Mouse (Mus musculus) hindbrain, embryonic 11.5 days (tissue): ENCODE results near the gene Dnajb6. TPM values are rescaled to one million over a fixed set of nuclear protein-coding genes. Genes with fewer than 3 reads are reported as not detected.
"Not testable (repeated sequence)": the region's sequence is repeated elsewhere in the genome, so short reads cannot be mapped to it uniquely, and the experiment has no call there.

Source experiments
- ATAC-seq: fragments of 200-750 bp; cut with Nextera tagmentation; 2 replicates; pipeline ENCODE4 v1.8.0; 2017; ENCODE audit warnings: mild to moderate bottlenecking, moderate TSS enrichment, moderate library complexity; ENCODE audit not compliant: low FRiP score
- DNase-seq: peaks from one replicate; pipeline ENCODE4 v3.0.0-alpha.2; 2015; ENCODE audit warnings: low spot score
- H3K27ac ChIP-seq: fragments of 300-500 bp; sonication (generic); 2 replicates; pipeline ENCODE4 v1.5.1; 2014; ENCODE audit warnings: mild to moderate bottlenecking, low read depth, low read length
- H3K27me3 ChIP-seq: fragments of 300-500 bp; sonication (generic); 2 replicates; pipeline ENCODE4 v1.6.1; 2014; ENCODE audit warnings: mild to moderate bottlenecking, low read length, moderate library complexity, mixed read lengths; ENCODE audit not compliant: control insufficient read depth, insufficient read depth
- H3K36me3 ChIP-seq: fragments of 300-500 bp; sonication (generic); 2 replicates; pipeline ENCODE4 v1.6.1; 2014; ENCODE audit warnings: mild to moderate bottlenecking, low read length, moderate library complexity, mixed read lengths; ENCODE audit not compliant: control insufficient read depth, insufficient read depth
- H3K4me1 ChIP-seq: fragments of 300-500 bp; sonication (generic); replicated peaks from 2 replicates; pipeline ENCODE4 v1.6.1; 2014; ENCODE audit warnings: low read length, mixed read lengths; ENCODE audit not compliant: control insufficient read depth, insufficient read depth
- H3K4me2 ChIP-seq: fragments of 300-500 bp; sonication (generic); replicated peaks from 2 replicates; pipeline ENCODE4 v1.6.1; 2014; ENCODE audit warnings: mild to moderate bottlenecking, low read depth, low read length
- H3K4me3 ChIP-seq: fragments of 300-500 bp; sonication (generic); 2 replicates; pipeline ENCODE4 v1.5.1; 2014; ENCODE audit warnings: low read depth, low read length
- H3K9ac ChIP-seq: fragments of 300-500 bp; sonication (generic); 2 replicates; pipeline ENCODE4 v1.6.1; 2014; ENCODE audit warnings: low read depth, low read length
- H3K9me3 ChIP-seq: fragments of 300-500 bp; sonication (generic); 2 replicates; pipeline ENCODE4 v1.6.1; 2016; ENCODE audit warnings: low read length; ENCODE audit not compliant: control insufficient read depth
- WGBS: fragments of 180-500 bp; shearing (Covaris S2); extraction: QIAGEN DNeasy Blood & Tissue Kit; methylation state at CpG from one replicate; pipeline ENCODE4 v1.1.7; 2014; 5-methylcytosine and 5-hydroxymethylcytosine counted together
- polyA plus RNA-seq: library from polyadenylated mRNA; unstranded; fragments of >200 nt; fragmentation: Nextera tagmentation; extraction: Ambion mirVana; gene quantifications from 2 replicates; pipeline ENCODE4 v1.2.1, GENCODE M21; 2014

Dnajb6 gene
- polyA plus RNA-seq, 1 experiment from 2014 or later, result 231 TPM

GRCm38 (mm10) chr5:29773460-29774150 lies 38.1 kb downstream of the Dnajb6 start:
- no peaks in the 10 kb centered on the region for H3K36me3 ChIP-seq
- no peaks in the 10 kb centered on the region for H3K4me1 ChIP-seq
- H3K4me2 ChIP-seq, result no peak overlapping the region
- no peak overlapping the region for H3K4me3 ChIP-seq
- no peak for ATAC-seq
- 84% methylated on average over 13 of the region's 13 CpGs for WGBS
- no peak overlapping the region for H3K27ac ChIP-seq
- no peaks in the 10 kb centered on the region for H3K27me3 ChIP-seq
- DNase-seq, result no peak
- H3K9ac ChIP-seq, result no peak overlapping the region
- no peaks in the 10 kb centered on the region for H3K9me3 ChIP-seq

- no peak overlapping the region for H3K4me3 ChIP-seq
- no peaks in the 10 kb centered on the region for H3K36me3 ChIP-seq
- no peak overlapping the region for H3K4me2 ChIP-seq
- 94% methylated on average over 5 of the region's 5 CpGs for WGBS
- H3K9ac ChIP-seq, result no peak overlapping the region
- no peak overlapping the region for H3K27ac ChIP-seq
- no peaks in the 10 kb centered on the region for H3K9me3 ChIP-seq
- no peak for ATAC-seq
- no peak for DNase-seq
- H3K27me3 ChIP-seq, result no peaks in the 10 kb centered on the region
- H3K4me1 ChIP-seq, result no peaks in the 10 kb centered on the region
Observed at GRCm38 (mm10) chr5:29775437-29775836, 39.9 kb downstream of the Dnajb6 start.

- WGBS, result 92% methylated on average over 6 of the region's 6 CpGs
- Histone ChIP-seq H3K9ac (no peak overlapping the region), H3K36me3 (no peaks in the 10 kb centered on the region), H3K4me2 (no peak overlapping the region), H3K9me3 (no peaks in the 10 kb centered on the region), H3K27ac (no peak overlapping the region), H3K4me1 (no peaks in the 10 kb centered on the region), H3K4me3 (no peak overlapping the region), H3K27me3 (no peaks in the 10 kb centered on the region)
- ATAC-seq (no peak), DNase-seq (no peak)
Observed at GRCm38 (mm10) chr5:29778029-29778428, 42.5 kb downstream of the Dnajb6 start.

DNA sequence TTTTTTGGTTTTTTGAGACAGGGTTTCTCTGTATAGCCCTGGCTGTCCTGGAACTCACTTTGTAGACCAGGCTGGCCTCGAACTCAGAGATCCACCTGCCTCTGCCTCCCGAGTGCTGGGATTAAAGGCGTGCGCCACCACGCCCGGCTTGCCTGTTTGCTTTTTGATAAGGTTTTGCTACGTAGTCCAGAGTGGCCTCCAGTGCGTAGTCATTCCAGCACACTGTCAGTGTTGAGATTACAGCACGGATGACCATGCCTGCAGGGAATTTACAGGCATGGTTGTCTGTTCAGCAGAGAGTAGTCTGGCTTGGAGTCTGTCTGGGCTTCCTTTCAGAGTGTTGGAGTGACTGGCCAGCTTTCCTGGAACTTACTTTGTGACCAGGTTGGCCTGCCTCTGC lies 44.2 kb downstream of the Dnajb6 start:
- H3K36me3 ChIP-seq, H3K9me3 ChIP-seq, H3K27ac ChIP-seq, H3K4me3 ChIP-seq, DNase-seq, H3K9ac ChIP-seq, H3K4me2 ChIP-seq, H3K27me3 ChIP-seq, H3K4me1 ChIP-seq, ATAC-seq: not testable (repeated sequence)
- WGBS, result 96% methylated on average over 8 of the region's 9 CpGs

GRCm38 (mm10) chr5:29782261-29782660 lies 46.8 kb downstream of the Dnajb6 start:
- no peak overlapping the region for H3K4me3 ChIP-seq
- H3K27me3 ChIP-seq, result no peaks in the 10 kb centered on the region
- ATAC-seq (no peak), DNase-seq (no peak)
- 92% methylated on average over 3 of the region's 3 CpGs for whole genome bisulfite sequencing
- H3K4me1 ChIP-seq, result no peaks in the 10 kb centered on the region
- H3K9me3 ChIP-seq, result no peaks in the 10 kb centered on the region
- no peak overlapping the region for H3K9ac ChIP-seq
- H3K27ac ChIP-seq, result no peak overlapping the region
- H3K4me2 ChIP-seq, result no peak overlapping the region
- no peaks in the 10 kb centered on the region for H3K36me3 ChIP-seq

GRCm38 (mm10) chr5:29784906-29785305 lies 49.4 kb downstream of the Dnajb6 start:
- not testable (repeated sequence) for ATAC-seq, H3K36me3 ChIP-seq, H3K27ac ChIP-seq, H3K9me3 ChIP-seq, DNase-seq, H3K27me3 ChIP-seq, H3K4me2 ChIP-seq, H3K4me1 ChIP-seq, H3K4me3 ChIP-seq, H3K9ac ChIP-seq
- WGBS, result 99% methylated on average over 9 of the region's 13 CpGs

GRCm38 (mm10) chr5:29785953-29786352 lies 50.5 kb downstream of the Dnajb6 start:
- H3K27ac ChIP-seq, H3K9me3 ChIP-seq, H3K36me3 ChIP-seq, H3K4me1 ChIP-seq, H3K27me3 ChIP-seq, ATAC-seq, H3K4me2 ChIP-seq, H3K9ac ChIP-seq, H3K4me3 ChIP-seq, DNase-seq: not testable (repeated sequence)
- WGBS, result 96% methylated on average over 1 of the region's 11 CpGs

GRCm38 (mm10) chr5:29794933-29795332 lies 59.4 kb downstream of the Dnajb6 start:
- not testable (repeated sequence) for H3K4me1 ChIP-seq, H3K27me3 ChIP-seq, H3K36me3 ChIP-seq, ATAC-seq, H3K4me3 ChIP-seq, H3K9me3 ChIP-seq, H3K27ac ChIP-seq, H3K4me2 ChIP-seq, DNase-seq, H3K9ac ChIP-seq
- 98% methylated on average over 5 of the region's 8 CpGs for WGBS

GRCm38 (mm10) chr5:29808940-29809339 lies 73.5 kb downstream of the Dnajb6 start:
- 100% methylated on average over 1 of the region's 1 CpGs for WGBS
- no peaks in the 10 kb centered on the region for H3K9me3 ChIP-seq
- no peaks in the 10 kb centered on the region for H3K4me1 ChIP-seq
- no peaks in the 10 kb centered on the region for H3K36me3 ChIP-seq
- no peak overlapping the region for H3K4me3 ChIP-seq
- DNase-seq (no peak), ATAC-seq (no peak)
- H3K9ac ChIP-seq, result no peak overlapping the region
- no peak overlapping the region for H3K4me2 ChIP-seq
- H3K27me3 ChIP-seq, result no peaks in the 10 kb centered on the region
- H3K27ac ChIP-seq, result no peak overlapping the region
